Mouse (Mus musculus) adrenal gland, postnatal 14 days (tissue): ENCODE measurements around the gene Gm21760. TPM values are rescaled to one million over a fixed set of nuclear protein-coding genes. Genes with fewer than 3 reads are reported as not detected.
"Not testable (repeated sequence)": the region's sequence is repeated elsewhere in the genome, so short reads cannot be mapped to it uniquely, and the experiment has no call there.

Experiments used
- DNase-seq: peaks from one replicate; pipeline ENCODE4 v3.0.0; 2021; ENCODE audit warnings: mixed read lengths
- long read RNA-seq, 2 experiments: library from polyadenylated mRNA; stranded (forward); transcript quantifications; one replicate each; pipeline ENCODE4 v2.0.0; 2021
- total RNA-seq: library from RNA; stranded (reverse); gene quantifications from 2 replicates; pipeline ENCODE4 v1.2.3, GENCODE M21; 2021

Gm21760 gene
- total RNA-seq, result not detected in 2 replicates
- long read RNA-seq, experiment 1, result 0 reads
- long read RNA-seq, experiment 2, result 0 reads

GRCm38 (mm10) chrY:80133479-80133878, at the start of gene Gm21760:
Gene Gm21760 (plus strand): TSS chrY:80133779.
- DNase-seq, result not testable (repeated sequence)
